ENCODE assay signal across 7 mouse cellular contexts in genomic region chr9:124126373-124126772, GRCm38 (mm10). TPM values are rescaled to one million over a fixed set of nuclear protein-coding genes. Genes with fewer than 3 reads are reported as not detected.
A peak's percentile ranks its signal among the peaks of the same experiment; 100 is the strongest.
DNase-seq lines count a peak whose midpoint lies in the region; ATAC-seq lines count a peak whose summit lies in the region.

No protein-coding gene starts in this region.

- no peaks in the 10 kb centered on the region for H3K9me3 ChIP-seq in heart, embryonic 16.5 days (replicated peaks; ENCODE audit: control insufficient read depth, low read length)
- H3K9me3 ChIP-seq in forebrain, embryonic 12.5 days = no peaks in the 10 kb centered on the region

- peak; percentile 41 for DNase-seq in urinary bladder, postnatal 14 days (ENCODE audit: low spot score)
- no peak for DNase-seq in urinary bladder, adult 2 months (ENCODE audit: low spot score)
- peak; percentile 43 for DNase-seq in lung, postnatal 10 days
- DNase-seq in adrenal gland, adult 2 months = no peak
- no peak for DNase-seq in ovary, postnatal 10 days (ENCODE audit: low spot score)

- no peaks in the 10 kb centered on the region for H3K36me3 ChIP-seq in heart, embryonic 16.5 days (ENCODE audit: control insufficient read depth, insufficient read depth)
- H3K36me3 ChIP-seq in forebrain, embryonic 12.5 days (replicated peaks) = no peaks in the 10 kb centered on the region

- no peak overlapping the region for H3K4me3 ChIP-seq in heart, embryonic 16.5 days (ENCODE audit: low read length)
- H3K4me3 ChIP-seq in forebrain, embryonic 12.5 days (replicated peaks) = no peak overlapping the region

- H3K9ac ChIP-seq in heart, embryonic 16.5 days (ENCODE audit: low read length) = peak overlapping the region; percentile 58
- no peak overlapping the region for H3K9ac ChIP-seq in forebrain, embryonic 12.5 days

- H3K4me2 ChIP-seq in heart, embryonic 16.5 days (ENCODE audit: low read depth, low read length) = no peak overlapping the region
- H3K4me2 ChIP-seq in forebrain, embryonic 12.5 days = no peak overlapping the region

- H3K27ac ChIP-seq in heart, embryonic 16.5 days (ENCODE audit: low read length) = peak overlapping the region; percentile 74
- no peak overlapping the region for H3K27ac ChIP-seq in forebrain, embryonic 12.5 days

- no peaks in the 10 kb centered on the region for H3K4me1 ChIP-seq in heart, embryonic 16.5 days (ENCODE audit: control insufficient read depth, insufficient read depth, low read length)
- H3K4me1 ChIP-seq in forebrain, embryonic 12.5 days = no peaks in the 10 kb centered on the region

- no peaks in the 10 kb centered on the region for H3K27me3 ChIP-seq in heart, embryonic 16.5 days (ENCODE audit: control insufficient read depth, insufficient read depth, low read length)
- H3K27me3 ChIP-seq in forebrain, embryonic 12.5 days = no peaks in the 10 kb centered on the region

- 18% methylated on average over 5 of the region's 5 CpGs for WGBS in heart, embryonic 16.5 days
- WGBS in forebrain, embryonic 12.5 days = 64% methylated on average over 5 of the region's 5 CpGs

- 0 out of 2 replicates have a peak, but pooled peaks have one; percentile 45 for ATAC-seq in heart, embryonic 16.5 days (replicated peaks; ENCODE audit: extremely low read depth, insufficient read depth, low FRiP score)
- ATAC-seq in forebrain, embryonic 12.5 days (ENCODE audit: low FRiP score) = no peak

RNA-seq across cellular contexts. Expression of gene Ccr5, which starts 5.0 kb away (rescaled TPM):
- 2.9 and 5.2 TPM in 2 replicates for polyA plus RNA-seq in urinary bladder, adult 2 months (2012; rRNA removed)
- 0.89 and 1.7 TPM in 2 replicates for polyA plus RNA-seq in heart, embryonic 16.5 days (2015; fragmentation: Nextera tagmentation; extraction: Ambion mirVana)
- polyA plus RNA-seq in forebrain, embryonic 12.5 days (2016; fragmentation: Nextera tagmentation; extraction: Ambion mirVana) = 0.22 and 0.87 TPM in 2 replicates
- 1 to 10 TPM; 2.4 to 6.1 TPM for total RNA-seq in adrenal gland, adult 2 months (2021)
- 0.36 and 0.39 TPM in 2 replicates for polyA plus RNA-seq in adrenal gland, adult 2 months (2012; rRNA removed)

RNA-seq across cellular contexts. Expression of gene Ccr2, which starts 24.6 kb away (rescaled TPM):
- 10.9 and 11.1 TPM in 2 replicates for polyA plus RNA-seq in urinary bladder, adult 2 months (2012; rRNA removed)
- 2.1 and 2.8 TPM in 2 replicates for polyA plus RNA-seq in heart, embryonic 16.5 days (2015; fragmentation: Nextera tagmentation; extraction: Ambion mirVana)
- 0.21 and 0.32 TPM in 2 replicates for polyA plus RNA-seq in forebrain, embryonic 12.5 days (2016; fragmentation: Nextera tagmentation; extraction: Ambion mirVana)
- 1 to 10 TPM in 1 of 2 experiments, under 1 TPM in 1; 0.95 to 4.4 TPM for total RNA-seq in adrenal gland, adult 2 months (2021)
- polyA plus RNA-seq in adrenal gland, adult 2 months (2012; rRNA removed) = 0.43 and 0.55 TPM in 2 replicates

Comparison
In these comparisons a context has a peak if more than half of its experiments do, and no peak if none do; other contexts are left out.
1. DNase-seq: peak in urinary bladder, postnatal 14 days (single experiment) and lung, postnatal 10 days (single experiment); none in urinary bladder, adult 2 months (single experiment), adrenal gland, adult 2 months (single experiment) and ovary, postnatal 10 days (single experiment).